Mouse (Mus musculus): Measurements from ENCODE around the gene Gpatch3.

Gene Gpatch3

DNA sequence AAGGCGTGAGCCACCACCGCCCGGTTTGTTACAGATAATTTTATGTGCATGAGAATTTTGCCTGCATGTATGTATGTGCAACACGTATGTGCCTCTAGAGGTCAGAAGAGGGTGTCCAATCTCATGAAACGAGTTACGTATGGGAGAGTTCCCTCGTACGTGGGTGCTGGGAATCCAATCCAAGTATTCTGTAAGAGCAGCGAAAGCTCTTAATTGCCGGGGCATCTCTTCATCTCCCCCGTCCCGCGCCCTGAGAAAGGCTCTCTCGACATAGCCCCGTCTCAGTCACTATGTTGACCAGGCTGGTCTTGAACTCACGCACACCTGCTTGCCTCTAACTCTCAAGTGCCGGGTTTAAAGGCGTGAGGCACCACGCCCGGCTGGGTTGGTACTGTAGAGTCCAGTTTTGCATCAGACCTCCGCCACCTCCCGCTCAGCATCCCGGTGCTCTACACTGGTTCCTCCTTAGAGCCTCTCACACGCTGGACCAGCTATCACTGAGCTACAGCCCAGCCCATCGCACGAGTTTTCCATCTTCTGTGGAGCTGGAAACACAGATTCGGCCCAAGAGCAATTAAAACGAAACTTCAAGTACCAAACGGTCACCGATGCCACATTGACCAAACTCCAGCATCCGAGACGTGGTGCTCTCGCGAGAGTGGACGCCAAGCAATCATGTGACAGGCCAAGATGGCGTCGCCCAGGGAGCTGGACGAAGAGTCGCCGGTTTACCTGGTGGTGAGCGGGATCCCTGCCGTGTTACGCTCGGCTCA is at the start of gene Gpatch3:
Gpatch3 (plus strand) TSS at position 676 of the 773 bp plus-strand sequence.
- DNase-seq (ENCODE audit: low spot score in 2 of 2): peak; percentile 93 to 95

DNA sequence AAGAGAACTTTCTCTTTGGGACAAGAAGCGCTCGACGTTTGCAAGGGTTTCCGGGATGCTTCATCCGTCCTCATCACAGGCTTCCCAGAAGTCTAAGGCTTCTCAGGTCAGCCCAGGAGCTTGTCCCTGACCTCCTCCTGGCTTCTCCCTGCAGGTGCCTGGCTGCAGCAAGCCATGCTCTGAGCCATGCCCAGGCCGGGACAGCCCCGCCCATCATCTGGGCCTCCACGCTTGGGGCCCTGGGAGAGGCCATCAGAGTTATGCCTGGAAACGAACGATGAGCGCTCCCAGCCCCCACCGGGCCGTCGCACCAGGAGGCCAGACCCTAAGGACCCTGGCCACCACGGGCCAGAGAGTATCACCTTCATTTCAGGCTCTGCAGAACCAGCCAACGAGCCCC is 46.8 kb upstream of the Gpatch3 start:
- DNase-seq (ENCODE audit: low spot score in 2 of 2): no peak

DNA sequence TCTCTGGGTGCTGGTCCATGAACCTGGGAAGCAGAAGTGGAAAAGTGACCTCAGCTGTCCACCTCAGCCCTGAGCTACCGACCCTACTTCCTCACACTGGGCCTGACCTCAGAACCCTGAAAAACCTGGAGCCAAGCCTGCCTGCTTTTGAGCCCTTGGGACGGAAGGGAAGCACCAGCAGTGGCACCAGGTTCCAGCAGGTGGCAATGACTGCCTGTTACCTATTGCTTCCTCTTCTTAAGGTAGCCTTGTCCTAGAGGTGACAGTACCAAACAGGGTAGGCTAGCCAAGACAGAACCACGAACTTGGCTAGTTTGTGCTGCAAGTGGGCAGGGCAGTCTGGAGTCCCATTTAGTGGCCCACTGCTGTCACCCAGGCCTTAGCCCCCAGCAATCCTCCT is 41.8 kb upstream of the Gpatch3 start:
- no peak for DNase-seq (ENCODE audit: low spot score in 2 of 2)

DNA sequence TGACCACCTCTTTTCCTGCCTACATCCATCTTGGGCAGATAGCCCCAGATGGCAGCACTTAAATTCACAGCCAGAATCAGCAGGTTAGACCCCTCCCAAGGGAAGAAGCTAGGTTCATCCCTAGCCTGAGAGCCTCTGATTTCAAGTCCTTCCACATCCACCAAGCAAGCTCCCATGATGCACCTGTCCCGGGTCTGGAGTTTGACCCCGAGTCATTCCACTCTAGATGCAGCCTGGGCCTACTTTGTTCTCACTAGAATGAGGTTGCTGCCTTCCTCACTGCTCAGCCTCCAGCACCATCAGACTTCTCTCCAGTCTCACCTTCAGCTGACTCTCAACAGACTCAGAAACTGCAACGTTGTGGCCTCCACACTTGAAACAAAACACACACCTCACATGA is 38.5 kb upstream of the Gpatch3 start:
- DNase-seq (ENCODE audit: low spot score in 2 of 2): no peak

DNA sequence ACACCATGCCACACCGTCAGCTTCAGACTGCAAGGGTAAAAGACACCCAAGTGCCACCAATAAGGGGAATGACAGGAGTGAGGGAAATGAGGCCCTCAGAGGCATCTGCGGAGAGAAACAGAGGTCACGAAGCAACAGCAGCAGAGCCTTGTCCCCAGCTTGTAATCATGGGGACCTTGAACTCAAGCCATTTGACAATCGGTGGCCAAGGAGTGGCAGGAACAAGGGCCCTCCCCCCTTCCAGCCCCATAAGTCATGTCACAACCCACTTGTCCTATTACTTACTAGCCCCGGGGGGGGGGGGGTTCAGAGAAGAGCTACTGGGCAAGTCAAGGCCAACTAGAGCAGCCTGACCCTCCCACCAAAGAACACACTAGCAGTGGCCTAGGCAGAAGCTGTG is 37.9 kb upstream of the Gpatch3 start:
- DNase-seq (ENCODE audit: low spot score in 2 of 2): no peak

DNA sequence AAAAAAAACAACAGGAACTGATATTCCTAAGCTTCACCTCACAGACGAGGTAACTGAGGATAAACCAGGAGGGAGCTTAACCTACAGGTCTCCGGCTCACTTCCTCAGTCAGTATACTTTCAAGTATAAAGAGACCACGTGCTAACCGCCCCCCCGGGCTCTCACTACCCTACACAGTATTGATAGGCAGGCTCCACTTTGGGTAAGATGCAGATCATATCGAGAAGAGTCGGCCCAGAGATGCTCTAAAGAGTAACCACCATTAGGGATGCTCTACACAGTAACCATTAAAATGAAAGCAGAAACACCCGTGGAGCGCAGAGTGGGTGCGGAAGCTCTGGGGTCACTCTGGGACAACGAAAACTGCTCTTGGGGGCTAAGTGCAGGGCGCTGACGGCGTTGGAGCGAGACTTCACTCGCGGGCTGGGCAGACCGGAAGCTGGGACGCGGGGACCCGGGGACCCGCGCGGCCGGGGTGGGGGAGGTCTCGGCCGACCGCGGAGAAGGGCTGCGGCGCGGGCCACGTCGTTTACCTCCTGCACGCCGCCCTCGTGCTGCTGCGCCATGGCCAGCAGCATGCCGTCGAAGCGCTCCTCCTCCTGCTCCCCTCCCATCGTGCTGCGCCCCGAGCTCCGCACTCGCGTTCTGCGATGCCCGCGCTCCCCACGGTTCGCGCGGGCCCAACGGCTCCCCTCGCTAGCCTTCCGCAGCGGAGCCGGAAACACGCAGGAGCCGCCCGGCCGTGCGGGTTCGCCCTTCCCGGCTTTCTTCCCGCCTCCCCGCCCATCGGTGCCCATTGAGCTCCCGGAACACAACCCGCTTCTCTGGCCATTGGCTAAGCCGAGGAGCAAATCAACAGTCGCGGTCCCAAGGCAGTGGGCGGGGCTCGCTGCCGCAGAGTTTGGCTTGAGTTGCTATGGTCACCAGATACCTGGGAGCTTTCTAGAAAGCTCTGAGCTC is 29.0 kb upstream of the Gpatch3 start, which contains the start of gene Nudc:
Nudc (minus strand) TSS at position 725 of the 960 bp plus-strand sequence.
- DNase-seq (ENCODE audit: low spot score in 2 of 2): peak; percentile 97

DNA sequence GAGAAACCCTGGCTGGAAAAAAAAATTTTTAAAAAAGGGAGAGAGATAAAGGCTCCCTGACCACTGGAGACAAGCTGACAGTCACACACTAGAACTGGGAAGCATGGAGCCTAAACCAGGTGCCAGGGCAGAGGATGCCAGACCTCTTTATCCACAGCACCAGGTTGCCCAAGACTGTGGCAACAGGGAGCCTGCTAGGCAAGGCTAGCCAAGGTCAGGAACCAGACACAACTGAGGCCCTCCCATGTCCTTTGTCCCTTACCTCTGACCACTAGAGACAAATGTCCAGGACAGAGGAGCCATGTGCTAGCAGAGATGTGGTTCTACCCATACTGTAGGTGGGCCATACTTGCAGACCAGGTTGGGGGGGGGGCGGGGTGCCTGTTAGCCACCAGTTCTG is 22.5 kb upstream of the Gpatch3 start:
- DNase-seq (ENCODE audit: low spot score in 2 of 2): no peak

DNA sequence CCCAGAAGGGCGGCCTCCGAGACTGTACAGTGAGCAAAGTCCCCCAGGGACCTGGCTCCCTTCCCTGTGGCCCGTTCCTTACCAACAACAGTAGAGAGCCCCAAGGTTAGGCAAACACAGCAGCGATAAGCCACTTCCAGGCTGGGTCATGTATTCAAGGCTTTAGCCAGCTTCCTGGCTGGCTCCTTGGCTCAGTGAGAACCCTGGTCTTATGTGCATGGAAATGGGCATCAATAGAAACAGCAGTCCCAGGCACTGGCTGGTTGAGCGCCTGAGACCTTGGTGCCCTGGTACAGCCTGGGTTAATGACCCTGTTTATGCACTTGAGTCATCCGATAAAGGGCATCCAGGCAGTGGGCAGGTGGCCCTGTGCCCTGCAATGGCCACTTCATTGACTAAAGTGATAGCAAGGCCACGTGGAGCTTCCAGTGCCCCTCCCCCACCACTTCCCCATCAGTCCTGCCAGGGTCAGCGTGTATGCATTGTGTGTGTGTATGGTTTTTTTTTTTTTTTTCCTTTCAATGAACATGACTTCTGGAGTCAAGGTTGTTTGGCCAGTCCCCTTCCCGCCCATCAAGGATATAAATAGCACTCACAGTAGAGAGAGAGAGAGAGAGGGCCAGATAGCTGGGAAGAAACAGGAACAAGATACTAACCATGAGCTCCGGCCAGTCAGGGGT is 21.6 kb upstream of the Gpatch3 start, which contains the start of gene Nr0b2:
Nr0b2 (plus strand) TSS at position 609 of the 680 bp plus-strand sequence.
- no peak for DNase-seq (ENCODE audit: low spot score in 2 of 2)

DNA sequence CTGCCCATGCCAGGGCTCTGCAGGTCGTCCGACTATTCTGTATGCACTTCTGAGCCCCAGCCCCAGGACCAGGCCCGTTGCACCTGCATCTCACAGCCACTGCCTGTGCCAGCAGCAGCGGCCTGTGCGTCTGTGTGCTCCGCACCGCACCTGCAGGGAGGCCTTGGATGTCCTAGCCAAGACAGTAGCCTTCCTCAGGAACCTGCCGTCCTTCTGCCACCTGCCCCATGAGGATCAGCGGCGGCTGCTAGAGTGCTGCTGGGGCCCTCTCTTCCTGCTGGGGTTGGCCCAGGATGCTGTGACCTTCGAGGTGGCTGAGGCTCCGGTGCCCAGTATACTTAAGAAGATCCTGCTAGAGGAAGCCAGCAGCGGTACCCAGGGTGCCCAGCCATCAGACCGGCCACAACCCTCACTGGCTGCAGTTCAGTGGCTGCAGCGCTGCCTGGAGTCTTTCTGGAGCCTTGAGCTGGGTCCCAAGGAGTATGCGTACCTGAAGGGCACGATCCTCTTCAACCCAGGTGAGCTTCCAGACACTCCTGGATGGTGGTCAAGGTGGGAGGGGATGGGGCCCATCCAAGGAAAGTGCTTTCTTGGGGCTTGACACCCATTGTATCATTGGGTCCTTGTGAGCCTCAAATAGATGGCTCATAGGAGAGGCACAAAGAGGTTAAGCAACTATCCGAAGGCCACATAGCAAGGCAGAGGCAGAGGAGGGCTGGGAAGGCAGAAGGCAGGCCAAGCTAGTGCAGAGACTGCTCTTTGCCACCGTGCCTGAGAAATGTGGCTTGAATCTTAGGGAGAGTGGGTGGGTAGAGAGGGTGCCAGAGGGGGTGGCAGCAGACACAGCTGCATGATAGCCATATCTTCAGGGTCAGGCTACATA is 20.9 kb upstream of the Gpatch3 start:
- no peak for DNase-seq (ENCODE audit: low spot score in 2 of 2)

DNA sequence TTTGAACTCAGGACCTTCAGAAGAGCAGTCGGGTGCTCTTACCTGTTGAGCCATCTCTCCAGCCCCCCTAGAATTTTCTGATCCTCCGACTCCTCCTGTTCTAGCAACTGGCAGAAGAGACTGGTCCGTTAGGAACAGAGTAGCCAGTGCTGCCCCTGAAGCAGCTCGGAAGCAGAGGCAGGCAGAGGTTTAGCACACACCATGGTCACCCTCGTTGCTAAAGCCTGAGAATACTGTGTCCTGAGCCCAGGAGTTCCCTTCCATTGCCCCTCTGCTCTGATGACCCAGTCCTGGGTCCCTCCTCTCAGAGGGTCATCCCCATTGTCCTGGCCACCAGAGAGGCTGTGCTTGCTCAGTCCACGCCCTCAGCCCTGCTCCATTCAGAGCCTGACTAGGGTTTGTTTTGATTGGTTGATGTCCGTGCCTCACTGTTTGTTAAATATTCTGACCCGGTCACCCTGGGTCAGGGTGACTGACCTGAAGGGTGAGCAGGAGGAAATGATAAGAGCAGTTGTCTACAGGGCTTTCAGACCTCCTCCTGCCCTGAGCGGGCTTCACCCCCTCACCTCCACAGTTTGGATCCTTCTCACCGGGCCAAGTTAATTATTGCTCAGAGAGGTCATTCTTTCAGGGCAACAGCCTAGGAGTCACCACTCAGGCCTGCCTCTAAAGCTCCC is 17.4 kb upstream of the Gpatch3 start:
- DNase-seq (ENCODE audit: low spot score in 2 of 2): no peak

DNA sequence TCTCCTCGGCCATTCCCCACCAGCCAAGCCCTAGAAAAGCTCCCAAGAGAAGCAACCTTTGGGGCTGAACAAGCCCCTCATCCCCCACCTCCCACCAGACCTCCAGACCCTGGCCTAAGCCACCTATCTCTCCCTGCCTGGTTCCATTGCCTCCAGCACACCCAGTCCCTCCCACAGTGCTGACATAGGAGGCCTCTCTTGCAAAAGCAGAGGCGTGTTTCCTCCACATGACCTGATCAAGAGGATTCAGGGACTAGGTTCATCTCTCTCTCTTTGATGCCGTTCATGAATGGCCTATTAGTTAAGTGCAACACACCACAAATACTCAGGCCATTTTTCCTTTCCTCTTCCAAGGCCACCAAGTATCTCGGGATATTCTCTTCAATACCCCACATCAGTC is 14.7 kb upstream of the Gpatch3 start:
- no peak for DNase-seq (ENCODE audit: low spot score in 2 of 2)

DNA sequence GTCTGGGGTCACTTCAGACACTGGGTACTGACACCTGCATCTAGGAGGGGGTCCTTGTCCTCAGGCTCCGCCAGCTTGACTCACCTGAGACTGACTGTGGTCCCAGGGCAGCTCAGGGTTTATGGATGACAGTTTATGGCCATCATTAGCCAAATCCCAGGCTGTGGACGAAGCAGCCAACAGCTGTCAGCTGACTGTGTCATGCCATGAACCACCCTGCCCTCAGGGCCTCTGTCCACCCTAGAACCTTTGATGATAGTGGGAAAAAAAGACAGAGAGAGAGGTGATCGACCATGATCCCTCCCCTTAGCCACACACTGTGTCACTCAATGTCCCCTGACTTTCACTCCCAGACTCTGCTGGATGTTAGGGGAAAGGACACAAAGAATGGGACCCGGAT is 12.9 kb upstream of the Gpatch3 start:
- DNase-seq (ENCODE audit: low spot score in 2 of 2): no peak

DNA sequence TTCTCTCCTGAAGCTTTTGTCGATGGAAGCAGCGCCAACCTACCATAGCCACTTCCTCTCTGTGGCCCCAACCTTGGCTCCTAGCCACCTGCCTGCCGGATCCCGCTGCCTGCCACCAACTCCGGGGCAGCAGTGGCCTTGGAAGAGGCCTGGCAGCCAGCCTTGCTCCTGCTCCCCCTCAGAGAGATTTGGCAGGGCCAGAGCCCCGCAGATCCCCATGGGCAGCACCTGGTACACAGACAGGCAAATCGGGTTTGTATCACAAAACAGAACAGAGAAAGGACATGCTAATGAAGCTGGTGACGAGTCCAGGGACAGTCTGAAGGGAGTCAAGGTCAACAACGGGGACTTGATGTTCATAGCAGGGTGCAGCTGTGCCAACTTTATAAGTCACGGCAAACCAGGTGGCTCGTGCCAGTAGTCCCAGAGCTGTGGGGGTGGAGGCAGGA is 11.4 kb upstream of the Gpatch3 start:
- DNase-seq (ENCODE audit: low spot score in 2 of 2): no peak

DNA sequence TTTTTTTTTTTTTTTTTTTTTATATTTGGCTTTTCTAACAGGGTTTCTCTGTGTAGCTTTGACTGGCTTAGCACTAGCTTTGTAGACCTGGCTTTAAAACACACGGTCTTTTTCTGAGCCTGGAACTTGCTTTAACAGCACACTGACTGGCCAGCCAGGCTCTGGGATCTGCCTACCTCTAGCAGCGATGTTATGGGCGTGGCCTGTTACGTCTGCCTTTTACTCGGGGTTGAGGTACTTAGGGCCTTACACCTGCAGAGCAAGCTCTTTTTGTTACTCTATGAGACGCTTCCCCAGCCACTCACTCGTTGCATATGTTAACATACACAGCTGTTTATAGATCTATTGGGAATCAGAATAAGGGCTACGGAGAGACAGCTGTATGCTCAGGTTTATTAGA is 7.3 kb upstream of the Gpatch3 start:
- no peak for DNase-seq (ENCODE audit: low spot score in 2 of 2)

DNA sequence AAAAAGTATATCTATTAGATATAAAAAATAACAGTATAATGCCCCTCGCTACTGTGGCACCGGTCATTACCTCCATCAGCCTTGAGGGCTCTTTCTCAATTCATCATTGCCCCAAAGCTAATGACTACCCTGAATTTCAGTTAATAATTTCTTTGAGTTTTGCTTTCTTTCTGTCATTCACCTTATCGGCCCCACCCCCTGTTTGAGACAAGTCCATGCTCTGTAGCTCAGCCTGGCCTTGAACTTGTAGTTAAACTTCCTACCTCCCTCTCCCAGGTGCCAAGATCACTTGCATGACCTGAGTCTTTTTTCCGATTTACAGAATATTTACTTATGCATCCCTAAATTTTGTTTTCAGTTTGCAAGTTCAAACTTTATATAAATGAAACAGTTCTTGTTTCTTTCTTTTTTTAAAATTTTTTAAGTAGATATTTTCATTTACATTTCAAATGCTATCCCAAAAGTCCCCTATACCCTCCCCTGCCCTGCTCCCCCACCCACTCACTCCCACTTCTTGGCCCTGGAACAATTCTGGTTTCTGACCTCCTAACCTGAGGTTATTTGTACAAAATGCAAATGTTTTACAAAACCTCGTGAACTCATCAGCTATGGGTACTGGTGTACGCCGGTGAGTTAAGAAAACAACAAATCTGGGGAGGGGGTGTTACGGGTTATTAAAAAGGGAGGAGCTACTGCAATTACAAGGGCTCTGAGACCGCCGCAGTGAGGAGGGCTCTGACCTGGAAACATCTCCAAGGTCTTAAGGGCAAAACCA is 5.1 kb upstream of the Gpatch3 start:
- no peak for DNase-seq (ENCODE audit: low spot score in 2 of 2)

DNA sequence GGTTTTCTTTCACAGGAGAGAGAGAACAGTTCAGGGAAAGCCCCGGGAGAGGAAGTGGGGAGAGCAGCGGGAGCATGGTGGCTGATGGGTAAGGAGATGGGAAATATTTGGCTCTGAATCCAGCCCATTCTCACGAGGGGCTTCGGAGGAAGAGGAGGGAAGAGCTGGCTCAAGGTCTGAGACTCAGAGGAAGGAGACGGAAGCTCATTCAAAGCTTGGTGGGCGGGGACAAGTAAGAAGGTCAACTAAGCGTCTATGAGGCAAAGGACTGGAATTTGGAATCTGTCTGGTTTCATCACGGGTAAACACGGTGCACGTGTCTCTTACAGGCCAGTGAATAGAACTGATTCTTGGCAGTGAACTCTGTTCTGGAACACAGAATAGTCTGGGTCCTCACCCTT is 4.5 kb upstream of the Gpatch3 start:
- DNase-seq (ENCODE audit: low spot score in 2 of 2): no peak

DNA sequence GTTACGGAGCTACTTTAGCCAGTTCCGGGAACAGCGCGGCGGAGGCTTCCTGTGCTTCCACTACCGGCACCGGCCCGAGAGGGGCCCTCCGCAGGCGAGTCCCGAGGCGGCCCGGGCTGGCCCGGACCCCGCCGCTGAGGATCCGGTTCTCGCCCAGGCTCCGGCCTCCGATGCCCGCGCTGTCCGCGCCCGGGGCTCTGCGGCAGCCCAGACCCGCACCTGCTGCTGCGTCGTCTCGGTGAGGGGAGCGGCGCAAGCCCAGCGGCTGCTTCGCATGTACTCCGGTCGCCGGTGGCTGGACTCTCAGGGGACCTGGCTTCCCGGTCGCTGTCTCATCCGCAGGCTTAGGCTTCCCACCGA is 278 bp downstream of the Gpatch3 start:
- DNase-seq (ENCODE audit: low spot score in 2 of 2): no peak

DNA sequence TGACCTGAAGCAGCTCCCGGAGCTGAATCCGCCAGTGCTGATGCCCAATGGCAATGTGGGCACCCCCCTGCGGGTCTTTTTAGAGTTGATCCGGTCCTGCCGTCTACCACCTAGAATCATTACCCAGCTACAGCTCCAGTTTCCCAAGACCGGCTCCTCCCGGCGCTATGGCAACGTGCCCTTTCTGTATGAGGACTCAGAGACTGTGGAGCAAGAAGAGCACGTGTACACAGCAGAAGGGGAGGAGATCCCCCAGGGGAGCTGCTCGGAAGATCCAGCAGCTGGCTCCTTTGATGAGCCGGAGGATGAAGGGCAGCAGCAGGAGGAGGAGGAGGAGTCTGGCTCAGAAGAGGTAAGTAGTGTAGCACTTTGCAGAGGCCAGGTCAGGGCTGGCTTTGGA is 3.4 kb downstream of the Gpatch3 start:
- DNase-seq (ENCODE audit: low spot score in 2 of 2): no peak

DNA sequence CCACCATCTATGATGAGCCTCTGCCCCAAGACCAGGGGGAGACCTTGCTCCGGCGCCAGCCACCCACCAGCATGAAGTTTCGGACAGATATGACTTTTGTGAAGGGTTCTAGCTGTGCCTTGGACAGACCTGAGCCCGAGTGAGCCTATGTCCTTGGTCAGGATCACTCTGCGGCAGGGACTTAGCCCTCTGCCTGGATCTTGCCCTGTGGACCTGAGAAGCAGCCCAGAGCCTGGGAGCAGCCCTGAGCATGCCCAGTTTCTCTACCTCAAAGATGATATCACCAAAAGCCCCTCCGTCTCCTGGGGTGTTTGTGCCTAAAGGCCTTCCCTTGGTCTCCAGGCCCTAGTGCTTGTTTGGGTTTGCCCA is 9.1 kb downstream of the Gpatch3 start:
- no peak for DNase-seq (ENCODE audit: low spot score in 2 of 2)
